Mouse (Mus musculus) gastrocnemius, adult 18-20 months (tissue): ENCODE data around the gene Nmrk2. TPM values are rescaled to one million over a fixed set of nuclear protein-coding genes. Genes with fewer than 3 reads are reported as not detected.

Experiments used
- DNase-seq: peaks from one replicate; pipeline ENCODE4 v3.0.0; 2021; ENCODE audit warnings: low spot score
- total RNA-seq, 2 experiments: library from RNA; stranded (reverse); gene quantifications; 2 replicates each; pipeline ENCODE4 v1.2.3; 2021

Nmrk2 gene
- total RNA-seq, 2 experiments from 2014 or later = 59.9 to 118 TPM

DNA sequence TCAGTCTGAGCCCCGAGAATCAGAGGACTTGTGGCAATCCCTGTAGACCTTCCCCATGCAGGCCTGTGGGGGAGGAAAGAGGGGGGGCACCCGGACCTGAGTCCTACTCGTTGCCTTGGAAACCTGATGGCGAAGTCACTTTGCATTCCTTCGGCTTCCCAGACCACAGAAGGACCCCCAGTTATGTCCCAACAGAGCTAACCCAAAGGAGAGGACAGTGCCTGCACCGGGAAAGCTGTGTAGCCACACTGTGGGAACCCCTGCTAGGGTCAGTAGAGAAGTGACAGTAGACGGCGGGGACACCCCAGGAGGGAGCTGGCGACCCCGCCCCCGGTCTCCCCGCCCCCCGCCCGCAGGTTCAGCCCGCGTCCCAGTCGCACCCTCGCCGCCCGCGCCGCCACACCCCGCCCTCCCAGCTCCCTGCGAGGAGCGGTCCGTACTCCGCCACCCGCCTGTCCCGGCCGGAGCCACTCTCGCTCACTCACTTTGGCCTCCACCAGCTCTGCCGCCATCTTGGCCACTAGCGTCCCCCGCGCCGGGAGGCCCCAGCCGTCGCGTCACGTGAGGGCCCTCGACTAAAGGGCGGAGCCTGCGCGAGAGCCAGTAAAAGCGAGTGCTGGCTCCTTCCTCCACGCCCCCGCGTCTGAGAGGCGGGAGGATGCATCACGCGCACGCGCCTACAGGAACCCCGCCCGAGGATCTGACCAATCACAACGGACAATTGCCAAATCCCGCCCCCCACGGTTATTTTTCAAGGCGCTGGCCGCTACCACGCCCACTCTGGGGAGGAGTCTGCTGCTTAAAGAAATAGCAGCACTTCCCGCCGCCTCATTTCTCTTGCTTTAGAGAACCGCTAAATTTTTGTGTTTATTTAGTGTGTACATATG lies 34.4 kb downstream of the Nmrk2 start, which contains the start of gene Pias4:
Gene Pias4, minus strand, starts transcription at position 724 of the 887 bp plus-strand sequence.
- peak; percentile 100 for DNase-seq

DNA sequence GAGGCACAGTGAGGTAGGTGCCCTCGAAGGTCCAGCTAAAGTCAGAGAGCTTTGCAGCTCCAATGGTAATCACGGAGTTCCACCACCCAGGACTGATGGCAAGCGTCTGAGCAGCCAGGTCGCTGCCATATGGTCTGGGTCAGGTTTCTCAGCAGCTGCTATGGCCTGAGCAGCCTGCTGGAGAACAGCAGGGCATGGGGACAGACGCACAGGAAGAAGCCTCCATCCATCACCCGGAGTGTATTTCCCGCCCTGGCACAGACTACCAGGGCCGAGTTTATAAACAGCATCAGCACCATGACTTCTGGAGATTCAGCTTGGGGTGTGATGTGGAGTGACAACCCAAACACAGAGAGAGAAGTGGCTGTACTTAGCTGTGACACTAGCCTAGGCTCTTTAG lies 36.7 kb downstream of the Nmrk2 start:
- no peak for DNase-seq

DNA sequence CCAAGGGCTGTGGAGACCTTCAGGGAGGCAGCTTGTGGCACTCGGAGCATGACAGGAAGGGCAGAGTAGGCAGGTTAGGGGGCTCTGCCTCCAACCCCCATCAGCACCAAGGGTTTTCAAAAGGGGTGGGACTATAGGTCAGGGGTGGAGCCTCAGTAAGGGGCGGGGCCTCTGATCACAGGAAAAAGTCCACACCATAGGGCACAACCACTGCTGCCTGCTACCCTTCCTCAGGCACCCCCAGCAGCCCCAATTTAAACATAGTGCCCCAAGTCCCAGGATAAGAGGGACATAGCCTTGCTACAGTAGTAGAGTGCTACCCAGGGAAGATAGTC lies 39.6 kb downstream of the Nmrk2 start:
- DNase-seq = no peak

DNA sequence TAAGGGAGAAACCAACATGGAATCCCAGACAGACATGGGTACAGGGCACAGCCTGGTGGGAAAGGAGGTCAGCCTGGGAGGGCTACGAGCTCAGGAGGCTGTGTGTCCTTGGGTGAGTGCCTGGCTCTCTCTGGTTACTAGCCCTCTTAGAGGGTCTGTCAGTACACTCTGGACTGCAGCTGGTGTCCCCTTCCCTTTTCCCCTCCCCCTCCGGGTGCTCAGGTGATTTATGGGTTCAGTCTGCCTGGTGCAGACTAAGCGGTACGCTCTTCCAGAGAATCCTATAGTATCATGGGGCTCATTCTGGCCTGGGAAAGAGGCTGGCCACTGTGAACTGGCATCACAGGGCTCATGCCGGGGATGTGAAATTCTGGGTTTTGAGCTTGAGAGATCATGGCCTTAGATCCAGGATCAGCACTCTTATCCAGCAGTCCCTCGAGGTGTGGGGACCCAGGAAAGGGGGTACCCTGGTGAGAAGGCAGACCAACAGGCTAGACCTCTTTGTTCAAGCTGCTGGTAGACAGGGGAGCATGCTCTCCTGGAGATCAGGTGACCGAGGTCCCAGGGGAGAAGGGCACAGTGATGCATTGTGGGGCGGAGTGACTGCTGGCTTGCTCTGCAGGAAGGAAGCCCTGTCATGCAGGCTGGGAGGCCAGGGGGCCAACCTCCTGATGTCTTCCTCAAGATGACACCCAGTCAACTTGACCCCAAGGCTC lies 40.1 kb downstream of the Nmrk2 start:
- DNase-seq = no peak

DNA sequence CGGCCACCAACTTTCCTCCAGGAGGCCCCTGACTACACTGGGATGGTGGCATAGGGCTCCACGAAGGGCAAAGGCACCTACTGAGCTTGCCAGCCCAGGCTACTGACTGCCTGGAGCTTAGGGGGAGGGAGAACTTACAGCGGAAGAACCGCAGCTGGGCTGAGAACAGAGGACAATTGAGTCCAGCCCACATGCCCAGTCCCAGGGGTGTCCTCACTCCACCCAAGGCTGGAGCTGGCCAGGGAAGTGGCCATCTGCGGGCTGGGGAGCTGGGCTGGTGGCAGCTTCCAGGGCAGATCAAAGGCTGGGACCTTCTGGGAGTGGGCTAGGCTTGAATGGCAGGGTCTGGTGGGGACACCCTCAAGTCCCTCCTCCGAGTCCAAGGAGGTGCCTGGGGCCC lies 47.1 kb downstream of the Nmrk2 start:
- DNase-seq = no peak

DNA sequence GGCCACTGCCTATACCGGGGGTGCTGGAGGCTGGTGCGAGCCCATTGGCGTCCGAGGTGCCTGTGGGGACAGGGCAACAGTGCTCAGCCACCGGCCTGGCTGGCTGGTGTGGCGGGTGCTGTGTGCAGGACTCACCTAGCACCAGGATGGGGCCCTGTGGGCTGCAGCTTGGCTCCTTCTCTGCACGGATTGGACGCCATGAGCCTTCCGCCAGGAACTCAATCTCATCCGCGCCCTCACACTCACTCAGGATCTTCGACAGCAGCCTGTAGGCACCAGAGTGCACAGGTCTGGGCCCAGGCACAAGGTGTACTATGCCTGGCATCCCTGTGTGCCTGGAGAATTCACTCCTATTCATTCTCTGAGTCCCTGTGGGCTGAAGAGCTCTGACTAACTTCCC lies 47.5 kb downstream of the Nmrk2 start:
- no peak for DNase-seq

DNA sequence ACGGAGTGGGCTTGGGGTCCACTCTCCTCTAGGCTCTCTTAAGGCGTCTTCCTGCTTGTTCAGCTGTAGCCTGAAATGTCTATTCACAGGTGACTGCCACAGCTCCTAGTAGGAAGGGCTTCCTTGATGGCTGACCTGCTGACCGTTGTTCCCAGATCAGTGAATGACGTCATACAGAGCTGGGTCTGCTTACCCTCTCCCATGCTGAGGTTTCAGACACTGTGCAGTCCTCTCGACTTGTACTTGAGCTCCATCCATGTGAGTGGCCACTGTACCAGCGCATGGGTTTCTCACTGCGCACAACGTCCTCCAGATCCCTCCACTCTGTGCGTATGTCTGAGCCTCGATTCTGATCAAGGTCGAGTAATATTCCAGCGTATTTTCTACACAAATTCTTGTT lies 49.2 kb downstream of the Nmrk2 start:
- no peak for DNase-seq

DNA sequence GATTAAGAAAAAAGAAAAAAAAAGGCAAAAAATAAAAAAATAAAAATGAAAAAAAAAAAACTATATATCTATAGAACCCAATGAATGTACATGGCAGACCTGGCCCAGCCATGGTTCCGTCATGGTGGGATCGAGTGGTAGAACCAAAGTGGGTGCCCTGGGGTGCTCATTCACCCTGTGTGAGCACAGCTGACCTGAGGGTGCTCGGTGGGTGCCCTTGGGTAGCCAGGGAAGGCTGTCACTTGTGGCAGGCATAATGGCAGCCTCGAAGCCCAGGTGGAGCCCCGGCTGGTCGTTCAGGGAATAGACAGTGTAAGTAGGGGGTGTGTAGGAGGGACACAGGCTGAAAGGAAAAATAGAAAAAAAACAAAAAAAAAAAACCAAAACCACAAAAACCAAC lies 50.6 kb downstream of the Nmrk2 start:
- DNase-seq = no peak

Other genes starting within 250 kb of the Nmrk2 start
- 1 to 10 TPM; 2.3 to 2.5 TPM for gene Gng7, start 187.1 kb downstream of the Nmrk2 start, total RNA-seq
- gene Diras1, start 176.4 kb downstream of the Nmrk2 start, total RNA-seq = under 1 TPM in 1 of 2 experiments, not detected in 1; 0.07 TPM
- 10 to 100 TPM; 13.7 TPM for gene Slc39a3, start 164.6 kb downstream of the Nmrk2 start, total RNA-seq
- gene Sgta, start 141.9 kb downstream of the Nmrk2 start, total RNA-seq = 100 to 1,000 TPM; 101 to 103 TPM
- gene Thop1, start 132.0 kb downstream of the Nmrk2 start, total RNA-seq = 10 to 100 TPM; 21.1 to 26.0 TPM
- gene Creb3l3, start 103.2 kb downstream of the Nmrk2 start, total RNA-seq = under 1 TPM in 1 of 2 experiments, not detected in 1; 0.09 TPM
- gene Map2k2, start 96.1 kb downstream of the Nmrk2 start, total RNA-seq = 100 to 1,000 TPM; 173 to 189 TPM
- gene Zbtb7a, start 66.8 kb downstream of the Nmrk2 start, total RNA-seq = 10 to 100 TPM; 22.1 to 24.5 TPM
- gene Pias4, start 34.1 kb downstream of the Nmrk2 start, total RNA-seq = 10 to 100 TPM; 15.3 to 17.1 TPM
- 1,000 to 10,000 TPM; 1,320 to 1,335 TPM for gene Eef2, start 25.4 kb downstream of the Nmrk2 start, total RNA-seq
- 10 to 100 TPM; 25.5 to 28.4 TPM for gene Dapk3, start 19.0 kb downstream of the Nmrk2 start, total RNA-seq
- gene 4930442H23Rik, start 18.2 kb downstream of the Nmrk2 start, total RNA-seq = not detected
- gene Atcay, start 28.8 kb upstream of the Nmrk2 start, total RNA-seq = not detected
- 1 to 10 TPM; 1.9 to 2.7 TPM for gene Zfr2, start 31.1 kb upstream of the Nmrk2 start, total RNA-seq
- gene Matk, start 50.9 kb upstream of the Nmrk2 start, total RNA-seq = not detected
- 100 to 1,000 TPM; 106 to 116 TPM for gene Mrpl54, start 64.9 kb upstream of the Nmrk2 start, total RNA-seq
- gene Apba3, start 64.9 kb upstream of the Nmrk2 start, total RNA-seq = 100 to 1,000 TPM; 102 to 105 TPM
- not detected for gene Tjp3, start 89.5 kb upstream of the Nmrk2 start, total RNA-seq
- gene Pip5k1c, start 90.9 kb upstream of the Nmrk2 start, total RNA-seq = 10 to 100 TPM; 19.7 to 20.4 TPM
- gene Cactin, start 119.1 kb upstream of the Nmrk2 start, total RNA-seq = 10 to 100 TPM; 10.1 to 10.9 TPM
- gene Tbxa2r, start 126.7 kb upstream of the Nmrk2 start, total RNA-seq = under 1 TPM; 0.16 to 0.55 TPM
- 1 to 10 TPM in 1 of 2 experiments, under 1 TPM in 1; 0.39 to 1.4 TPM for gene Gipc3, start 141.2 kb upstream of the Nmrk2 start, total RNA-seq
- 10 to 100 TPM; 14.7 to 19.6 TPM for gene Hmg20b, start 148.4 kb upstream of the Nmrk2 start, total RNA-seq
- 1 to 10 TPM; 2.3 to 2.8 TPM for gene Mfsd12, start 155.4 kb upstream of the Nmrk2 start, total RNA-seq
- gene 4930404N11Rik, start 163.8 kb upstream of the Nmrk2 start, total RNA-seq = under 1 TPM; 0.23 to 0.66 TPM
- gene Fzr1, start 176.5 kb upstream of the Nmrk2 start, total RNA-seq = 10 to 100 TPM; 15.3 to 15.4 TPM
- 10 to 100 TPM; 41.1 to 44.1 TPM for gene Dohh, start 182.4 kb upstream of the Nmrk2 start, total RNA-seq
- gene Gm48551, start 182.4 kb upstream of the Nmrk2 start, total RNA-seq = under 1 TPM; 0.57 to 0.97 TPM
- under 1 TPM in 1 of 2 experiments, not detected in 1; 0.34 TPM for gene Gm48552, start 187.0 kb upstream of the Nmrk2 start, total RNA-seq
- gene Smim24, start 191.0 kb upstream of the Nmrk2 start, total RNA-seq = not detected